Mouse (Mus musculus) heart, postnatal 0 days (tissue): ENCODE results near the gene St6galnac3. TPM values are rescaled to one million over a fixed set of nuclear protein-coding genes. Genes with fewer than 3 reads are reported as not detected.

Experiments
- ATAC-seq: fragments of 200-750 bp; cut with Nextera tagmentation; 2 replicates; pipeline ENCODE4 v1.8.0; 2017; ENCODE audit warnings: low read depth, moderate number of reproducible peaks, moderate library complexity; ENCODE audit not compliant: insufficient read depth
- DNase-seq: peaks from one replicate; pipeline ENCODE4 v3.0.0-alpha.2; 2016; ENCODE audit warnings: low spot score
- H3K27ac ChIP-seq: fragments of 300-500 bp; sonication (generic); 2 replicates; pipeline ENCODE4 v1.5.1; 2014; ENCODE audit warnings: low read depth, mild to moderate bottlenecking
- H3K27me3 ChIP-seq: fragments of 300-500 bp; sonication (generic); 2 replicates; pipeline ENCODE4 v1.6.1; 2014; ENCODE audit warnings: low read length, mixed read lengths; ENCODE audit not compliant: control insufficient read depth, insufficient read depth
- H3K36me3 ChIP-seq: fragments of 300-500 bp; sonication (generic); replicated peaks from 2 replicates; pipeline ENCODE4 v1.6.1; 2014; ENCODE audit warnings: low read length, mixed read lengths; ENCODE audit not compliant: control insufficient read depth, insufficient read depth
- H3K4me1 ChIP-seq: fragments of 300-500 bp; sonication (generic); 2 replicates; pipeline ENCODE4 v1.6.1; 2014; ENCODE audit warnings: antibody characterized with exemption; ENCODE audit not compliant: control insufficient read depth, insufficient read depth
- H3K4me2 ChIP-seq: fragments of 300-500 bp; sonication (generic); 2 replicates; pipeline ENCODE4 v1.6.1; 2014; ENCODE audit warnings: low read depth, mild to moderate bottlenecking, low read length, moderate library complexity
- H3K4me3 ChIP-seq: fragments of 300-500 bp; sonication (generic); 2 replicates; pipeline ENCODE4 v1.5.1; 2014; ENCODE audit warnings: low read depth, low read length
- H3K9ac ChIP-seq: fragments of 300-500 bp; sonication (generic); replicated peaks from 2 replicates; pipeline ENCODE4 v1.6.1; 2014; ENCODE audit warnings: low read depth, low read length, mixed read lengths
- H3K9me3 ChIP-seq: fragments of 300-500 bp; sonication (generic); replicated peaks from 2 replicates; pipeline ENCODE4 v1.6.1; 2016; ENCODE audit warnings: low read length; ENCODE audit not compliant: control insufficient read depth
- CTCF ChIP-seq: IDR thresholded peaks from 2 replicates; pipeline ENCODE4 v1.5.1; 2016; ENCODE audit warnings: antibody characterized with exemption, control low read depth, low read depth
- EP300 ChIP-seq: IDR thresholded peaks from 2 replicates; pipeline ENCODE4 v1.6.1; 2016; ENCODE audit warnings: antibody characterized with exemption, low read depth
- WGBS: fragments of 180-500 bp; shearing (Covaris S2); extraction: QIAGEN DNeasy Blood & Tissue Kit; methylation state at CpG from one replicate; pipeline ENCODE4 v1.1.7; 2014; 5-methylcytosine and 5-hydroxymethylcytosine counted together
- polyA plus RNA-seq: library from polyadenylated mRNA; unstranded; fragments of >200 nt; fragmentation: Nextera tagmentation; extraction: Ambion mirVana; gene quantifications from 2 replicates; pipeline ENCODE4 v1.2.1, GENCODE M21; 2015
- total RNA-seq: library from RNA; depleted of rRNA; stranded (reverse); fragments of >200 nt; gene quantifications from 2 replicates; pipeline ENCODE4 v1.2.3, GENCODE M21; 2014; ENCODE audit warnings: low replicate concordance

The St6galnac3 gene
- total and polyA plus RNA-seq, 2 experiments from 2014 or later, result 9.7 to 22.5 TPM

- ATAC-seq, result no peak
- DNase-seq, result no peak
- H3K27me3 ChIP-seq, result no peaks in the 10 kb centered on the region
- TF ChIP-seq CTCF (no peak), EP300 (no peak)
- H3K9me3 ChIP-seq, result no peaks in the 10 kb centered on the region
- H3K36me3 ChIP-seq, result no peaks in the 10 kb centered on the region
- no peak overlapping the region for H3K9ac ChIP-seq
- no peak overlapping the region for H3K27ac ChIP-seq
- no peaks in the 10 kb centered on the region for H3K4me1 ChIP-seq
- no peak overlapping the region for H3K4me2 ChIP-seq
- no peak overlapping the region for H3K4me3 ChIP-seq
- 86% methylated on average over 3 of the region's 3 CpGs for WGBS
These were observed 324.7 kb downstream of the St6galnac3 start for GRCm38 (mm10) chr3:153400259-153400658.

- Histone ChIP-seq H3K36me3 (no peaks in the 10 kb centered on the region), H3K4me3 (no peak overlapping the region), H3K27ac (no peak overlapping the region), H3K9me3 (no peaks in the 10 kb centered on the region), H3K4me2 (no peak overlapping the region), H3K4me1 (no peaks in the 10 kb centered on the region), H3K27me3 (no peaks in the 10 kb centered on the region), H3K9ac (no peak overlapping the region)
- no peak for DNase-seq
- WGBS, result 46% methylated on average over 6 of the region's 6 CpGs
- no peak for ATAC-seq
- TF ChIP-seq CTCF (no peak), EP300 (no peak)
These were observed 325.4 kb downstream of the St6galnac3 start for GRCm38 (mm10) chr3:153399574-153399973.

GRCm38 (mm10) chr3:153397726-153398125, 327.2 kb downstream of the St6galnac3 start:
- no peaks in the 10 kb centered on the region for H3K4me1 ChIP-seq
- H3K9ac ChIP-seq, result no peak overlapping the region
- no peak overlapping the region for H3K4me3 ChIP-seq
- no peak for TF ChIP-seq EP300
- TF ChIP-seq CTCF, result no peak
- peaks cover 6% of the 10 kb centered on the region; the same call in 1 of the 2 replicates for H3K9me3 ChIP-seq
- 85% methylated on average over 9 of the region's 9 CpGs for WGBS
- H3K4me2 ChIP-seq, result no peak overlapping the region
- no peak overlapping the region for H3K27ac ChIP-seq
- ATAC-seq (no peak), DNase-seq (no peak)
- H3K27me3 ChIP-seq, result no peaks in the 10 kb centered on the region
- H3K36me3 ChIP-seq, result no peaks in the 10 kb centered on the region

GRCm38 (mm10) chr3:153396375-153397068, 328.5 kb downstream of the St6galnac3 start:
- TF ChIP-seq EP300 (no peak), CTCF (no peak)
- 36% methylated on average over 12 of the region's 12 CpGs for WGBS
- no peak overlapping the region; the same call in 1 of the 2 replicates for H3K4me2 ChIP-seq
- H3K27me3 ChIP-seq, result no peaks in the 10 kb centered on the region
- no peak overlapping the region for H3K9ac ChIP-seq
- H3K9me3 ChIP-seq, result peaks cover 6% of the 10 kb centered on the region; the same call in 1 of the 2 replicates
- DNase-seq (no peak), ATAC-seq (no peak)
- no peak overlapping the region for H3K4me3 ChIP-seq
- H3K27ac ChIP-seq, result no peak overlapping the region
- H3K4me1 ChIP-seq, result no peaks in the 10 kb centered on the region
- H3K36me3 ChIP-seq, result no peaks in the 10 kb centered on the region

GRCm38 (mm10) chr3:153395351-153395750, 329.6 kb downstream of the St6galnac3 start:
- H3K27ac ChIP-seq, result no peak overlapping the region
- H3K27me3 ChIP-seq, result no peaks in the 10 kb centered on the region
- ATAC-seq, result no peak
- TF ChIP-seq CTCF (no peak), EP300 (no peak)
- H3K36me3 ChIP-seq, result no peaks in the 10 kb centered on the region
- no peak overlapping the region for H3K9ac ChIP-seq
- no peak overlapping the region for H3K4me2 ChIP-seq
- DNase-seq, result no peak
- 85% methylated on average over 5 of the region's 5 CpGs for WGBS
- peaks cover 6% of the 10 kb centered on the region; the same call in 1 of the 2 replicates for H3K9me3 ChIP-seq
- no peaks in the 10 kb centered on the region for H3K4me1 ChIP-seq
- H3K4me3 ChIP-seq, result no peak overlapping the region

- Histone ChIP-seq H3K27me3 (no peaks in the 10 kb centered on the region), H3K36me3 (no peaks in the 10 kb centered on the region), H3K9ac (no peak overlapping the region), H3K4me1 (no peaks in the 10 kb centered on the region), H3K27ac (no peak overlapping the region), H3K4me3 (no peak overlapping the region), H3K4me2 (no peak overlapping the region), H3K9me3 (peaks cover 6% of the 10 kb centered on the region; the same call in 1 of the 2 replicates)
- DNase-seq, result no peak
- ATAC-seq, result no peak
- 85% methylated on average over 4 of the region's 4 CpGs for WGBS
- no peak for TF ChIP-seq CTCF
- no peak for TF ChIP-seq EP300
These were observed 330.2 kb downstream of the St6galnac3 start for GRCm38 (mm10) chr3:153394751-153395150.
